Mouse (Mus musculus) gastrocnemius, postnatal 25 days (tissue): Measurements from ENCODE around the gene Dhx32. TPM values are rescaled to one million over a fixed set of nuclear protein-coding genes. Genes with fewer than 3 reads are reported as not detected.

Source experiments
- DNase-seq: peaks from one replicate; pipeline ENCODE4 v3.0.0; 2022
- long read RNA-seq, 2 experiments: library from polyadenylated mRNA; stranded (forward); transcript quantifications; one replicate each; pipeline ENCODE4 v2.0.0; 2021
- total RNA-seq, 2 experiments: library from RNA; stranded (reverse); gene quantifications; 1 replicate in 1 of 2; 2 replicates in 1 of 2; pipeline ENCODE4 v1.2.3; 2021

The Dhx32 gene
- total RNA-seq = 10 to 100 TPM; 28.0 to 38.2 TPM
- long read RNA-seq, experiment 1, transcript Dhx32-201 (12 exons, 2,955 nt) = major isoform, 10 of 25 reads
- long read RNA-seq, experiment 1, partial matches to known transcripts = 3 of 25 reads
- long read RNA-seq, experiment 1, other reads (novel, unspliced or antisense) = 12 of 25 reads
- long read RNA-seq, experiment 2, transcript Dhx32-201 (12 exons, 2,955 nt) = major isoform, 21 of 31 reads
- long read RNA-seq, experiment 2, partial matches to known transcripts = 3 of 31 reads
- long read RNA-seq, experiment 2, other reads (novel, unspliced or antisense) = 5 of 31 reads

DNA sequence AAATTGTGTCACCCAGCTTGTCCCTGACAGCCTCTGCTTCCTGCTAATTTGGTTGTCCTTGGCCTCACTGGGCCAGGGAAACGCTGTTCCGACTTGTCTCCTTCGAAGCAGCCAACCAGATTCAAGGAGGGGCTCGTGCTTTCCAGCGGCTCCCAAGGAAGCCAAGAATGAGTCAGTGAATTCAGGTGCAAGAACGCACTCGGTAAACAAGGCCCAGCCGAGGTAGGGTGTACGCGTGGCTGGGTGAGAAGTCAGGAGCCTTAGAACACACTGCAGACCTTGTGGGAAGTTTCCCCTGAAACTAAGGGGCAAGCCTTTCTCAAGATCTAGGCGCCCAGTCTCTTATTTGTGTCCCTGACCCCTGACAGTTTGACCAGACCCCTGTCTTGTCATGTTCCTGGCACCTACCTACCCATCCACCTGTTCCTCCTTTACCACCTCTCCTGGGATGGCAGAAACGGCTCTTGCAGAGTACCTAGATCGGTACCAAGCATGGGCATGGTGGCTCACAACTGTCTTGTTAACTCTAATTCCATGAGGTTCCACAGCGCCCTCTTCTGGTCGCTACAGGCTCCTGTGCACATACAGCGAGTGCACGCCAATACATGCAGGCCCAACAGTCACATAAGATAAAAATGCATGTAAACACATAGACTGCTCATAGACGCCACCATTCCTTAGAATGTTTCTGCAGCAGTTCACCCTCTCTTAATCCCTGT, at the start of gene Dhx32:
Gene Dhx32 (minus strand): TSS at position 10 of the 719 bp plus-strand sequence.
- DNase-seq = peak; percentile 55

- DNase-seq = no peak
These were observed 47.1 kb upstream of the Dhx32 start for GRCm38 (mm10) chr7:133829579-133829978.

DNA sequence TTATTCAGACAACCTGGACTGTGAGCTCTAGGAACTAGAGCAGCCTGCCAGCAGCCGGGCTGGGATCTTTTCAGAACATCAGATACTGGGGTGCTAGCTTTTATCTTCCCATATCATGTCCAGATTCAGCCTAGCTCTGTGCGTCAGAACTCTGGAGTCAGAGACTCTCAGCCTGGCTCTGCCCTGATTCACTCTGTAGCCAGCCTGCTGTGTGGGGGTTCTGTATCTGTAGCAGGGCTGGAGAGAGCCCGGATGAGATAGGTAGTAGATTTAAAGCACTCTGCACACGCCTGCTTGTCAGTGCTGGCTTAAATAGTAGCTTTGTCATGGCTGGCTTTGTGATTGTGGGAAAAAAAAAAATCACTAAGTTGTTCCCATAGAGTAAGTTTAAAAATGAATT, 46.0 kb upstream of the Dhx32 start:
- no peak for DNase-seq

GRCm38 (mm10) chr7:133824579-133824978, 42.1 kb upstream of the Dhx32 start:
- DNase-seq = no peak

- DNase-seq = no peak
These were observed 41.2 kb upstream of the Dhx32 start for GRCm38 (mm10) chr7:133823751-133824150.

GRCm38 (mm10) chr7:133813331-133813730, 30.8 kb upstream of the Dhx32 start:
- no peak for DNase-seq

- DNase-seq = no peak
These were observed 30.4 kb upstream of the Dhx32 start for GRCm38 (mm10) chr7:133812927-133813326.

DNA sequence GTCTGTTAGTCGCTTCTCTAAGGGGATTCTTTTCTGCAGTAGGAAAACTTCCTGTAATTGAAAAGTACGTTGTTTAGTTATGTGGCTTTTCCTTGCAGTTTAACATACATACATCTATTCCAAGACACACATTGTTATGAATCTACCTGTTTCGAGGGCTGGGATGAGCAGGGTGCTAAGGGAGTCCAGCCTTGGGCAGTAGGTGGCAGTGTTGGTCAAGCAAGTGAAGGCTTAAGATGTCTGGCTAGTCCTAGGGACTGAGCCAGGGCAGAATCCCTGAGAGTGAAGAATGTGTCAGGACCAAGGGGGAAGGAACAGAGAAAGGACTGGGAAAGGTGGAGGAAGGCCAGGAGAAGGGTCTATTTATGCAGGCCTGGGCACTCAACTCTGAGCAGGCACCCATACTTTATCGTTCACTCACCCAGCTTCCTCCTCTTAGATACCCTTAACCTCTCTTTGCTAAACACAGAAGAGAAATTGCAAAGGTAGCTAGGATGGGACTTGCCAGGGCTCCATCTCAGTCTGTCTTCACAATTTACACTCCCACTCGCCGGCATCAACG, 23.2 kb upstream of the Dhx32 start:
- no peak for DNase-seq

GRCm38 (mm10) chr7:133801823-133802222, 19.3 kb upstream of the Dhx32 start:
- no peak for DNase-seq

DNA sequence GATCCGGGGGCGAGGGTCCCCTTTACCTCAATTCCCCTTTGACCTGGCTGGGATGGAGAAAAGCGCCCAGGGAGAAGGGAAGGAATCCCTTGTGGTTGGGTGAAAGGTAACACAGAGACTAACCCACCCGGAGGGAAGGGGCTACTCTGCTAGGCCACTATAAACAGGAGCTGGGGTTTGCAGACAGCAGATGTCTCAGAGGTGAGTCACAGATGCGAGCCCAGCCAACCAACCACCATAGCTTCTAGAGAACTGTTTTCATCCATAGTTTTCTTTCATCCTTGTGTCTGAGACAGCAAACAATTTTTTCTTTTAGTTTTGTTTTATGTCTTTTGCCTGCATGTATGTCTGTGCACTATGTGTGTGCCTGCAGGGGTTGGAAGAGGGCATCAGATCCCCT, 17.4 kb upstream of the Dhx32 start:
- DNase-seq = no peak

- no peak for DNase-seq
These were observed 12.2 kb upstream of the Dhx32 start for GRCm38 (mm10) chr7:133794720-133795119.

- DNase-seq = peak; percentile 83
These were observed 11.0 kb upstream of the Dhx32 start for GRCm38 (mm10) chr7:133793248-133794131.

DNA sequence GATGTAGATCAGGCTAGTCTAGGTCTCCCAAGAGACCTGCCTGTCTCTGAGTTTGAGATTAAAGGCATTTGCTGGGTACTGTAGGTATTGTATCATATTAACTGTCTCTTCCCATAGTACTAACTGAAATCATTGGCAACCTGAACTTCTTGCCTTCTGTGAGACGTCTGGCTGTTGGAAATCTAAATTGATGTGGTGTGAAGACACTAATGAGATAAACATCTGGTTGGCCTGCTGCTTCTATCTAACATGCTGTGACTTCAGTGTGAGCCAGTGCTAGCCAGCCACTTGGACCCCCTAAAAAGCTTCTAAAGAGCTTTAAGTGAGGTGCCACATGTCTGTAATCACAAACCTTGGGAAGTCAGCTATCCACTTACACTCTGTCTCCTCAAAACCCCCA, 10.2 kb upstream of the Dhx32 start:
- no peak for DNase-seq

- DNase-seq = no peak
These were observed 8.2 kb upstream of the Dhx32 start for GRCm38 (mm10) chr7:133790608-133791229.

- DNase-seq = no peak
These were observed 7.6 kb upstream of the Dhx32 start for GRCm38 (mm10) chr7:133790171-133790570.

DNA sequence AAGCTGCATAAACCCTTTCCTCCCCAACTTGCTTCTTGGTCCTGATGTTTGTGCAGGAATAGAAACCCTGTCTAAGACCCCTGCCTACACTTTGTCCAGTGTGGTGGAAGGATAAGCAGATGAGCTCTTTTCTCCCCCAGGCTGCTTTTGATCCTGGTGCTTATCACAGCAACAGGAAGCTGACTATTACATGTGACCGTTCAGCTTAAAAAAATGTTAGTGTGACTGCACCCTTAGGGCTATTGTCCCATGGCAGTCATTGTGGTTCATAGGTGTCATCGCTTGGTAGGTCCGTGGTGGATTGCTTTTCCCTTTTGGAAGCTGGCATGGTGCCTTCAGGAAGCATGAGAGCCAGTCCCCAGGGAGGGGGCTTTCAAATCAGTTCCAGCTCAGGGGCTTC, 5.6 kb upstream of the Dhx32 start:
- no peak for DNase-seq

DNA sequence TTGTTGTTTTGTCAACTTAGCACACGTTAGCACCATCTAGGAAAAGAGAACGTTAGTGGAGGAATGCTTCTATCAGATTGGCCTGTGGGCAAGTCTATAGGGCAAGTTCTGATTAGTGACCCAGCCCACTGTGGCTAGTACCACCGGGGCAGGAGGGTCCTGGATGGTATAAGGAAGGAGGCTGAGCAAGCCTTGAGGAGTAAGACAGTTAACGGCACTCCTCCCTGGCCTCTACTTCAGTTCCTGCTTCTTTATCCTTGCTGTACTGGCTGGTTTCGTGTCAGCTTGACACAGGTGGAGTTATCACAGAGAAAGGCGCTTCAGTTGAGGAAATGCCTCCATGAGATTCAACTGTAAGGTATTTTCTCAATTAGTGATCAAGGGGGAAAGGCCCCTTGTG, 5.0 kb upstream of the Dhx32 start:
- no peak for DNase-seq

DNA sequence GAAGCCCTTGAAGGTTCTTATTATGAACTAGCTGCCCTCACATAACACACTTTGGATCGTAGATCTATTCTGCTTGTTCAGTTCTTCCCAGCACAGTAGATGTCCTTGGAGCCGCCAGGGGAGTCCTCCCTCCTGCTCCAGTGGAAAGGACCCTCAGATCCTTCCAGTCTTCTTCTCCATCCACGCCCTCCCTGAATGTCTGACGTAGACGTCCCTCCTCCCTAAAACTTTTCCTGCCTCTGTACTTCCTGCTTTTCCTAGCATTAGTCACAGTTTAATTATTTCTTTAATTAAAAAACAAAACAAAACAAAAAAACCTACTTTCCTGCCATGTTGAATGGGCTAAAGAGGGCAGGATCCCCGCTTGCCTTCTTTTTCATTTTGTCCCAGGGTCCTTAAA, 535 bp downstream of the Dhx32 start:
- DNase-seq = no peak

DNA sequence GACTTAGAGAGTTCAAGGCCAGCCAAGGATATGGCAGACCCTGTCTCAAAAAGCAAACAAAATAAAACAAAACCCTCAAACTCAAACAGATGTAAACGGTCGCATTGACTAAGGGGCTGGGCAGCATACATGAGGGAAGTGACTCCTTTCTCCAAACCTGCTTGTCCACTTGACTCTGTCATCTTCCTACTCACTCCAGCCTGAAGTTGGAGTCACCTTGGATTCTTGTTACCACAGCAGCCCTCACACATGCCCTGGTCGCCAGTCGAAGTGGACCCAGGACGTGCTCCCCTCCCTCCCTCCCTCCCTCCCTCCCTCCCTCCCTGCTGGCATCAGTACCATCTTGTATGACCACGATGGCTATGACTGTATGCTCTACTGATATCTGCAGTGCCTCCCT, 943 bp downstream of the Dhx32 start:
- no peak for DNase-seq

DNA sequence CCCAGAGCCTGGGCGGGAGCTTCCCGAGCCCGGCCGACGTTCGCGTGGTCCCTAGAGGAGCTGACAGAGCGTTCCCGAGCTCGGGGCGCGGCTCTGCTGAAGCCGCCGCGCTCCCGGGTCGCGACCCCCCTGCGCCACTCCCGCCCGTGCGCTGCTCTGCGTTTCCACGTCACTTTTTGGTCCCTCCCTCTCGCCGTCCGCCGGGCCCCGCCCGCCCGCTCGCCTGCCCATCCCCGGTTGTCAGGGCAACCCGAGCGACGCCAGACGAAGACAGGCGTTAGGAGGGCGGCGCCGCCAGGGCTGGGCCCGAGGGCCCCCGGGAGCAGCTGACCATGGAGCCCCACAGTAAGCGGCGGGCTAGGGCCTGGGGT, 5.9 kb downstream of the Dhx32 start, which contains the start of gene Fank1:
Gene Fank1 (plus strand): TSS at position 236 of the 371 bp plus-strand sequence.
- DNase-seq = peak; percentile 86

DNA sequence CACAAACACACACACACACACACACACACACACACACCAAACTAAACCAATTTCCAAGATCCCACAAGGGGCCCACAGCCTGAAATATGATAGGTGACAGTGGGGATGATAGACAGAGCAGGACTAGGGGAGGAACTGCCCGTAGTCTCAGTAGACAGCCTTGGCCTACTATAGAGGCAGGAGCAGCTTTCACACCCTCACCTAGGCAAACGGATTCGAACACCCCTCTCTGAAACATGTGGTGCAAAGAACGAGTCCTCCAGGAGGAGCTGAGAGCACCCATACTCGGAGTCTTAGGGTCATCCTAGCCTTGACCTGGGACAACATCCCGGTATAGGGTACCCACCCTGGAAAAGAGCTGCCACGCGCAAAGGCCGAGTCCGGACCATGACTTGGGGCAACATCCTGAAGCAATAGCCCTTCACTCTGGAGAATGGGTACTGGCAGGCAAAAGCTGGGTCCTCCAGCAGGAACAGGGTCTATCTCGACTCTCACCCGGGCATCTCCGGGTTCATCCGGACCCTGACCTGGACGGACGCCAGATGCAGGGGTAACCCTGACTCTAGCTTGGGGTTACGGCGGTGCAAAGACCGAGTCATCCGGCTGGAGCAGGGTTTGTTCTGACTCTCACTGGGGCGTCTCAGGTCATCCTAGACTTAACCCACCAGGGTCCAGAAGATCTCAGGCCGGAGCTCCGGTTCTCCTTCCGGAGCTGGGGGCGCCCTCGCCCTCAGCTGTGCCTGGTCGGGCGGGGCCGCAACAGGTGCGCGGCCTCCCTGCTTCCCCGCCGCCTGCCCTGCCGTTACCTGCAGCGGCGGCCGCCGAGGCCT, 6.5 kb downstream of the Dhx32 start:
- peak; percentile 12 for DNase-seq
